Mouse (Mus musculus) lung, postnatal 14 days (tissue): Measurements from ENCODE around the gene Sptbn1.
A peak's percentile ranks its signal among the peaks of the same experiment; 100 is the strongest.
"Not testable (repeated sequence)": the region's sequence is repeated elsewhere in the genome, so short reads cannot be mapped to it uniquely, and the experiment has no call there.

Source experiments
- DNase-seq: peaks from one replicate; pipeline ENCODE4 v3.0.0; 2021

Sptbn1 gene

DNA sequence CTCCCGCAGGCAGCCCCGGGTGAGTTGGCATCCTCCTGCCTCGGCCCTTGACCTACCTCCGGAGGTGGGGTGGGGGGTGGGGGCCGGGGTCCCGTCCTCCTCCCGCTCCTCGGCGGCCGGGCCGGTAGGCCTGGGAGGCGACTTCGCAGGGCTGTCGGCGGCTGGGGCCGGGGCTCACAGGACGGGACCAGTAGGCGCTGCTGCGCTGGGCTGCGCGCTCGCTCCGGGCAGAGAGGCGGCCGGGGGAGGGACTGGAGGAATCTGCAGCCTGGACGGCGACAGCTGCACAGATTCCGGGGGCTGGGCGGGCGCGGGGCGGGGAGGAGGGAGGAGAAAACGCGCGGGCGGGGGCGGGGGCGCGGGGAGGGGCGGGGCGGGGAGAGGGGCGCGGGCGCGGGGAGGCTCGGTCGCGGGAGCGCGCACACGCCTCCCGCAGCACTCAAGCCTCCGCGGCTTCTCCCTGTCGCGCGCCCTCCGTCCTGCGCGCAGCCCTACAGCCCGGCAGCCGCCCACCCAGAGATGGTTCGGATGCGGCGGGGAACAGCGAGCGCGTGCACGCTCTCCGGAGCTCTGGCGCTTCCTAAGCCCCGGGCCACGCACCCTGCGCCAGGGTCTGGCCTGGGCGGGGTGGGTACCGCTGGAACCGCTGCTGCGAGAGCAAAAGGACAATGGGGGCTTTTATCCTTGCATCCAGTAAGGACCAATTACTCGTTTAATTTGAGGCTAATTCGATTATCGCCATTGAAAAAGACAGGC lies at the start of gene Sptbn1:
Gene Sptbn1, minus strand, starts transcription at position 284 of the 756 bp plus-strand sequence.
- peak; percentile 90 for DNase-seq

DNA sequence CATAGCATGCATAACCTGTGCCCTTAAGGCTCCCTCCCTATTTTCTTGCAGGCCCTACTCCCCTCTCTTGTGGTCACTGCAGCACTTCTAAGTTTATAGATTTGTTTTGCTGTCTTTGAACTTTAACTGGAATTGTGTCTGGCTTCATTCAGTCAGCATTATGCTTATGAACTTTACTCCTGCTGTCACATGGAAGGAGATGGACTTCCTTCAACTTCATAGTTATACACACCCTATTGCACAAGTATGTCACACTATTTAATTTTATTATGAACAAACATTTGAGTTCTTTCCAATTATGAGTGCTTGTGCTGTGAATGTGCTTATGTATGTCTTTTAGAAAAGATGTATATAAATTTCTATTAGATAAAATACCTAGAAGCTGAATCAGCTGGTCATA lies 26.3 kb upstream of the Sptbn1 start:
- DNase-seq = no peak

DNA sequence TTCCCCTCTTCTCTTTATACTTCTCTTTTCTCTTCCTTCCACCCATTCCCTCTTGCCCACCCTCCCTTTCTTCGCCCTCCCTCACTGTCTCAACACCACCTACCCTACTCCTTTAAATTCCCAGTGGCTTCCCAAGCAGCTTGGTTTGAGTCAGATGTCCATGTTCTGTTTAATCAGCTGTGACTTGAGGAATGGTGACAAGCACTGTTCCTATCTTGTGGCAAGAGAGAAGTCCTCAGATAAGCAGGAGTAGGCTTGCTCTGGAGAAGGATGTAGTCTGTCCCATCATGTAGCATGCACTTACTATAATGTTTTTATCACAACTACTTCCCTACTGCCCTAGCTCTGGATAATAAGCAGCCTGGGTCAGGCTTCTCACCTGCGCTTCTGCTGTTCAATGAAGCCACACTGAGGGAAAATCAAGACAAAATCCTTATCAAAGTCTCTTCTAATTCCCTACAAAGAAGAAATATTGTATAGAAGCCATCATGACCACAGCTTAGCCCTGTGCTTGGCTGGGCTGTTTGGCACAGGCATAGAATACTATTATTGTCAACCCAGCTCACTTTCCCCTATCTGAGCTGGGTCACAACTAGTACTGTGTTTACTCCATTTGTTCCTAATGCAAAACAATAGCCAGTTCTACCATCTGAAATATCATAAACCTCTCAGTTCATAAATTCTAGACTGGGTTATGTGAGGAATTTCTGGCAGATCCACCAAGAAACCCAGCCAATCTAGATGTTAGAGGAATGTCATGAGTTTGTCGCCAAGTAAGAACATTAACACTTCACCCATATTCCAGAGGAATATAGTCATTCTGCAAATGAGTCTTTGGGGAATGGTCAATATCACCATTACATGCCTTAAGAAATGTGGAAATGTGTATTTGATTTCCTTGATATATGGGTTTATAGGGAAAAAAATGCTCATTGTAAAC lies 24.5 kb upstream of the Sptbn1 start:
- DNase-seq = no peak

DNA sequence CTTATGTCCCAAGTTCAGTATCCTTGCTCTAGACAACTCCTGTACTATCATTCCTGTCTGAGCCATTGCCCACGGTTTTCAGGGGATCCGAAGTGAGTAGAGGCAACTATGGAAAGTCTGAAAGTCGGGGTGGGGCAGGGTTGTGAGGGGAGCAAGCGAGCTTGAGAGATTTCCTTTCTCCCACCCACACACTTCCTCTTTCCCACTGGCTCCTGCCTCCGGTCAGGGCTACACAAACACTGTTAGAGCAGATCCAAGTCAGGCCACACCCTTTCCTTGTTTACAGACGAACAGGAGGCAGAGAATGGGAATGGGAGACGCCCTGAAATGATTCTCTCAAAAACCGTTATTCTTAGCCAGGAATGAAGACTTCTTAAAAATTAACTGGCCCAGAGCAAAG lies 23.2 kb upstream of the Sptbn1 start:
- DNase-seq = peak; percentile 73

DNA sequence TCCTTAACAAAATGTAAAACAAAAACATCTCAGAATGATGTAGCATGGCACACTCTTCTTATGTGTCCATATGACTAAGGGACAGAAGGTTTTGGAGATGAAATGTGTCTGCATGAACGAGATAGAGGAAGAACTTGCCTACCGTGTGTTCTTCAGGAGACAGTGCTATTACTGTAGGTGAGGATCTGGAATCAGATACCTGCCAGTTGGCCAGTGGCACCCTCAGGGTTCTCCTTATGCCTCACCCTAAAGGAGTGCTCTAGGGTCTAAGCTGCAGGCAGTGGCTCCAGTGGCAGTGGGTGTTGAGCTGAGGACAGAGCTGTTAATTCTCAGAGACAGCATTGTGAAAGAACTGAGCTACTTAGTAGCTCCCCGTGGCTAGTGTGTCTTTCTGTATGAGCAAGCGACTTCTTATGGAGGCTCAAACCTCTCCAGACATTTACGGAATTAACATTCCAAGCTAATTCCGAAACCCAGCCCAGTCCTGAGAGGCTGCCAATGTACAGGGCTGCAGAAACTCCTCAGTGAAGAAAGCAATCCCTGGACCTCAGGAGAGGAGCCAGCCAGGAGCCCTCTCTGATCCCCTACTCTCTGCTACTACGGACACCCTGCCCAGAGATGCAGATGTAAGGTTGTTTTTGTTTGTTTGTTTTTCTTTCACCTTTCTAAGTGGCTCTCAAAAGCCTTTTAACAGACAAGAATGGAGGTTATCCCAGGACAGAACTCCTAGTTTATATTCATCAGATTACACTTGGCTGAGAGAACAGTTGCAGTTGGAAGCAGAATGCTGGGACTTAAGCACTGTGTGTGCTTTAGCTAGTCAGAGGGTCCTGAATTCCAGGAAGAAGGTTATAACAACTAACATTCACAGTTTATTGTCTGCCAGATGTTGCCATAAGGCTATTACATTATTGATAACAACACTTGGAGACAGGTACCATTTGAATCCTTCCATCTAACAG lies 21.8 kb upstream of the Sptbn1 start:
- peak; percentile 64 for DNase-seq

DNA sequence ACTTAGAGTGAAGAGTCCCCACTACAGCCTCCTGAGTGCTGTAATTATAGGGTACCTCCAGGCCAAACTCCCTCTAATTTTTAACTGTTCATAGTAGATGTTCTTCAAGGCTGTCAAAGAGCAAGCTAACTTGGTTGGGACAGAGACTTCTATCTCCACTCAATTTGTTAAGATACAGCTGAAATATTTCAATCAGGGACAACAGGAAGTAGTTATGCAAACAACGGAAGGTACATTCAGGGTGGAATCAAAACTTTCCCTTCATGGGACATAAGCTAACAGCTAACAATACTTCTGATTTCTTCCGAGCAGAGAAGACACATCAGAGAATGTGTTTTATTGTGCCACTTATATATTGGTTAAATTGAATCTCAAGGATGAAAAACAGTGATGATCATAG lies 20.1 kb upstream of the Sptbn1 start:
- no peak for DNase-seq

DNA sequence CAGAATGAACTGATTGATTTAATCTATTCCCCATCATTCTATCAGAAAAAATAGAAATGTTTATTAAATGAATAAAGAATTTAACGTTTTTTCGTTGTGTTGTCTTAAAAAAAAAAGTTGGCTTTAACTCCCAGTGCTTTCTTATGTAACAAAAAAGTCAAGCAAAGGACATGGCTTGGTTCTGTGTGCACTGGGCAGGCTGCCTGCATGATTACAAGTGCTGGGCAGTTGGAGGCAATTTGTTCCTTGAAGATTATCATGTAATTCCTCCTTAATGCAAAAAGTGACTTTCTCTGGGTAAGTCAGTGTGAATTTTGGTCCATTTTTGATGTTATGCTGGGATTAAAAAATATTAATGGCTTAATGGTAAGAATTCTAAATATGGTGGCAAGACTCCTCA lies 15.7 kb upstream of the Sptbn1 start:
- DNase-seq = peak; percentile 46

DNA sequence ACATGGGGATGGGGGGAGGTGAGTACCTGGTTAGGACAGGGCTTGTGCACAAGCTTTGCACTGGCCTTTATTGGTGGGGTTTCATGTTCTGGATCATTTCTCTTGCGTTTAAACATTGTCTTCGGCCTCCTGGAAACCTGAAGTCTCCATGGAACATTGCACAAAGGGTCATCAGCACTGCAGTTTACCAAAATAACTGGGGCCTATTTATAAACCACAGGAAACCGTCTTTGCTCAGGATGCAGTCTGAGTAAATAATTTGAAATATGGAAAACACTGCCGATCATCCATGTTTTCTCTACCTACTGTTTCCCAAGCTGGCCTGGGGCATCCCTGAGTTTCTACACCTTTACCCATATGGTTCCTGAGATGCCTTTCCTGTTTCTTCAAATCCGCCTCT lies 13.1 kb upstream of the Sptbn1 start:
- no peak for DNase-seq

DNA sequence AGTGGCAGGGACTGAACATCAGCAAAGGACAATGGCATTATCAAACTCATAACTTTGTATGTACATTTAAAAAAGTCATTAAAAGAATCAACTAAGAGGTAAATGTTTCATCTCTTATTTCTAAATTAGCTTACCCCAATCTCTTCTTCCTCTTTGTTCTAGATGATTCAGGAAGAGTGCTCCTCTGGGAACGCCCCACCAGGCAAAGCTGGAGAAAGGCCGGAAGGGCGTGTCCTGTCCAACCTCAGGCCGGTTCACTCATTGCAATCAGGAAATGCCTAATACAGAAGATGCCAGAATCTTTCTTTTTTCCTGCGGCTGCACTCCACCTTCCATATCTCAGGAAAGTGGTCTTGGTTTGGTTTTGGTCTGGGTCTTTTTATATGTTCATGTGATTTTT lies 11.3 kb upstream of the Sptbn1 start:
- DNase-seq = peak; percentile 70

DNA sequence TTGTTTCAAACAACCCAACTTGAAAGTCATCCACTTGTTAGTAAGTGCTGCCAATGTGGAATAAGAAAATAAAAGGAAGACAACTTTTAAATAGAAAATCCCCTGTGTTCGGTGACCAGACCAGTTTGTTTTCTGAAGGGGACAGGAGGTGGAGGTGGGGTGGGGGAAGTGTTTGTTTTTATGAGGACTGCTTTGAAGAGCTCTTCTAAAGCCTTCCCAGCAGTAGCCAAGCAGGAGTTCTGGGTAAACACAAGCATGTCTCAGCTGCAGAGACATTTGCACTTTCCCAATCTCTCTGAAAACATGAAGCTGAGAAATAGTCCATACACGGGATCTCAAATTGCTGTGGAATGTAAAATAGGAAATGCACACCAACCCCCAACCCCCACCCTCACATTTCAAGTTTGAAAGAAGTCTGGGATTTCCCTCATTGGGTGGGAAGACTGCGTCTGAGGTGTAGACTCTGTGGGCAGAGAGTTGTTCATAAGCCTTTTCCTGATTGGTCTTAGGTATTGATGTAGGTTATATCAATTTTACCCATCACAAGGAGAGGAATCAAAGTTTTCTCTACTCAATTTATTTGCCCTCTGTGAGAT lies 7.6 kb upstream of the Sptbn1 start:
- no peak for DNase-seq

DNA sequence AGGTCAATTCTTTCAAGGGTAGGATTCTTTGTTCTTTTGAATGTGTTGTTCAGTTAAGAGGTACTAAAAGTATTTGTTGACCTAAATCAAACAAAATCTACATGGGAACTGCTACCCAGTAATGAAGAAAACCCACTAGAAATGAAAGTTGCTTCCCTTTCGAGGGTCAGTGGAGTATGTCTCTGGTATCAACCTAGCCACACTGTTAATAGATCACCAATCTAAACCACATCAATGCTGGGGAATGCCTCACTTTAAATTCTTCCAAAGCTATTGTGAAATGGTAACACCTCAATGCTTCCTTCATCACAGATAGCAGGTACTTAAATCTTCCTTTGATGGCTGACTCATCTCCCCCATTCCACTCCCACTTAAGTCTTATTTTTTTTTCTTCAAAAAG lies 1.5 kb upstream of the Sptbn1 start:
- no peak for DNase-seq

DNA sequence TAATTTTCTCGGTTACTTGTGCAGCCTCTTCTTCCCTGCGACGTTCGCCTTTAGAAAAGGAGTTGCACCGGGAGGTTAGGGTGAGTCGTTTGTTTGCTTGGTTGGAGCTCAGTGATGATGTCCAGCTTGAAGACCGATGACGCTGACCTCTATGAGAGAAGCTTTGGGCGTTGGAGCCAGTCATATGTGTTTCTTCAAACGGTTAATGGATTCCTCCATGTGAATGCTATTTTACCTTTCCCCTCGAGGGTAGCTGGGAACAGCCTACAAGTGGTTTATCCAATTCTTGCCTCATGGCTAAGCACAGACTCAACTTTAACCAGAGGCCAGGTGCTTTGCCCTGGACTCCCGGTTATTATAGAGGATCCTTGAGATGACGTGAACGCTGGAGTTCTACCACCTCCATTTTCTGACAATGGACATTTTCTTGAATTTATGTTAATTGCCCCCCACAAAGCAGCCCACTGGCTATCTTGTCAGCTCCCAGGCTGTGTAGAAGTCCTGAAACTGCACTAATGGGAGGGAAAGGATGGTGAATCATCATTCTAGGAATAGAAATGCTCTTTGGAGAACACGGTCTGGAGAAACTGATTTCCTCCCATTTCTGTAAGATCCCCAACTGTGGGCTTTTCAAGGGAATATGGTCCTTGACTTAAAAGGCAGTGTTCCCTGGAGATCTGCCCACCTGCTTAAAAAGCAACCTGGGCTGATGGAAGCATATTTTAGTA lies 837 bp upstream of the Sptbn1 start:
- no peak for DNase-seq

DNA sequence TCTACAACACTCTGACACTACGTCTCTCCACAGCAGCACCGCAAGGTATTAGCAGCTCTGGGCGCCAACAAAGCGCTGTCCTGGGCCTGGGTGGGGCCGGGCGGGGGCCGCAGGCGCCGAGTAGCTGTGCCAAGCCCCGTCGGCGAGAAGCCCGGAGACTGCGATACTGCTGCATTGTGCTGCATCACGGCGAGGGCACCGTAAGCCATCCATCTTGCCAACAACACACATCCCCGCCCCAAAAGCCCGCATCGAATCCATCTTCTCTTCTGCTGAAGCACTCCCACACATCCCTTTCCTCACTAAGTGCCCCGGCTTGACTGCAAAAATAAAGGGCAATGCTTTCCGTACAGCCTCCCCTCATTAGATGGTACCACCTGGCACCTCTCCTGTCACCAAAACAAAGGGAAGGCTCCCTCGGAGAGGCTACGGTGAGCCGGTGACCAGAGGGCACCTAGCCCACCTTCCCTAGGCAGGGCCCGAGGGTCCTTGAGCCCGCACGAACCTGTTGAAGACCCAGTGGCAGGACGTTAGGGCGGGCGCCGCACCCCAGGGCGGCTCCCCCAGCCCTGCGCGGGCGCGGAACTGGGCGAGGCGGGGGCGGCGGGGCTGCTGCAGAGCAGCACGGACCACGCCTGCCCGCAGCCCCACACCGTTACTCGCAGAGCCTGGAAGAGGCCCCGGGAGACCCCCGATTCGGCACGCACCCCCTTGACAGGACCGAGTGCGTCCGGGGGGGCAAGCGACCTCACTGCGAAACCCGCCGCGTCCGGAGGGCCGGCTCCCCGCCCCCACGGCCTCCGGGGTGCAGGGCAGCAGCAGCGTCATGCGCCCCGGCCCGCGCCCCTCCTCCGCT lies 711 bp downstream of the Sptbn1 start:
- peak; percentile 67 for DNase-seq

DNA sequence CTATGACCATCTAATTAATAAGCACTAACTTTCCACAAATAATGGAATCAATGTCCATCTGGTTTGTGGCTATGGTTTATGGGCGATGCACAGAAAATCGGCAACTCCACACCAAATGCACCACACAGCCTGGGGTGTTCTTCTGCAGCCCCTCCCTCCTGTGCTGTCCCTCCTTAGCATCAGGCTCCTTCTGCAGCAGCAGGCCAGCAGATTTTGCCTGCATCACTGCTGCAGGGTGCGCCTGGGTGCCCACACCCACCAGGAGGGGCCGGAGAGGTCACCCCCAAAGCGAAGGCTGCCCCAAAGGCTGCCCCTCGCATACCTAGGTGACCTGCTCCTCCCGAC lies 1.3 kb downstream of the Sptbn1 start:
- no peak for DNase-seq

DNA sequence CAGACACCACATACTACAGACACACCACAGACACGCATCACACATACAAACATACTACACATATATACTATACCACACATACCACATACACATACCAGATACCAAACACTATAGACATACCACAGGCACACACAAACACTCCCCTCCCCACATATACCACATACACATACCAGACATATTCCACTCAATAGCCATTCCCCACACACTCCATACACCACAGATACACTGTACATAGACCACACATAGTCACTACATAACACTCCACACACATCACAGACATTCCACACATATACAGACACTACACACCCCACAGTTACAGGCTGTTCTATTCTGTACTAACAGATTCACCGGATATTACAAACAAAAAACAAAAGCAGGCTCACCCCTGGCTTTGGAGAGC lies 2.3 kb downstream of the Sptbn1 start:
- no peak for DNase-seq

DNA sequence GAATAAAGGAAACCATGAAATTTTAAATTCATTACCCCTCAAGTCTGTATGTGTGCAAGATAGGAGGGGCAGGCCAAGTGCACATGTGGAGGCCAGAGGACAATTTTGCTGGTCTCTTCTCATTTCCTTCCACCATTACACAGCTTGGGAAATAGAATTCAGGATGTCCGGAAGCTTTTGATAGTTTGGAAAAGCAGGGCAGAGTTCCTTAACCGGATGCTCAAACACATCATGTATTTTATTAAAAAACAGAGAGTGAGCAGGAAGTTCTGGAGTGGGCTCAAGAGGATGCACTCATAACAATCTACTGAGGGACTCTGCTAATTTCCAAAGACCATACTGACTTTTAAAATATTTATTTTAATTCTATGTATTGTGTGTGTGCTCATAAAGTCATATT lies 4.3 kb downstream of the Sptbn1 start:
- no peak for DNase-seq

DNA sequence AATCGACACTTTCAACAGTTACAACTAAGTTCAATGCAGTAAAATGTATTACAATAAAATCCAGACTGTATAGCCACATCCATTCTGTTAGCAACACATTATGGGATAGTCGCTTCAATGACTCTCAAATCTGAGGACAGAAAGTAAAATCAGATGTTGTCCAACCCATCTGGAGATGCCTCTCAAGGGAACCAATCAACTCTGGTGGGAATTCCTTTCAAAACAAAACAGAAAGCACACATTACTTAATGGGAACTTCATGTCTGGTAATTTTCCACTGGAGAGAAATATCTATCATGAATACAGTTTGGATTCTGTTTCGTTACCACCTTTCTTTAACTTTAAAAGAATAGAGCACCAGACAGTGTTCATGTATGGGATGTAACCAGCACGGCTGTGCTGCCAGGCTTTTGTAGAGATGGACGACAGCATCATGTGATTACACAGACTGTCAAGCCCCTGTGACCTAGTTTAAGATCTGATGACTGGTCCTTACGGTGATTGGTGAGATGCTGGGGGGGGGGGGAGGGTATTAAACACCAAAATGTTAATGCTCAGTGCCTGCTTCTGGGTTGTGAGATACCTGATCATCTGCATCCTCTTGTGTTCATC lies 9.1 kb downstream of the Sptbn1 start:
- DNase-seq = no peak

DNA sequence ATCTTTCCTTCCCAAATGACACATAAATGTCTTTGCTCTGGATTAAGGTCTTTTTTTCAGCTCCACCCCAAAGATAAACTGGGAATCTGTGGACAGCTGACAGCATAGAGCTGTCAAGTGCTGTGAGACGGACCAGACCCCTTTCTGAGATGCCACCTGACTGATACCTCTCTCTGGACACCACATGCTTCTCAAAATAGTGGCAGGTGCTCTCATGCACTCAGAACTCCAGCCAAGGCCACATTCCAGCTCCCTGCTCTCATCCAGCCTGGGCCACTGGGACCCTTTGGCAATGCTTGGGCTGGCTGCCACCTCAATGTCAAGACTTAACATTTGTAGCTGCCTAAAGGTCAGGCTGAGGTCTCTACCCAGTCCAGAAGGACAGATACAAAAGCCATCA lies 10.2 kb downstream of the Sptbn1 start:
- no peak for DNase-seq

DNA sequence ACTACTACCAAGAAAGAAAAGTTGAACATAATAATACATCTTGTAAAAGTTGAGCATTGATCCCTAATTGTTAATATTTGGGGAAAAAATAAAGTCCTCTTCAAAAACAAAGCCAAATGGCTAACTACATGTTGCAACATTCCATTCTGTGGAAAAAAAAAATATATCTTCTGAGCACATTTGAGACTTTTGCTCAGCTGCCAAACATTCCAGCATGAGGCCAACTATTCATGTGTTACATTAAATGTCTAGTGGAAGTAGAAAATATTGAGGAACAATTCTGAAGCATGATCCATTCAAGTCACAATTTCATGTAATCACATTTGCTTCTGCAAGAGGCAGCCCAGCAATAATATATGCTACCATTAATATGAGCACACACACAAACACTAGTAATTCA lies 10.9 kb downstream of the Sptbn1 start:
- no peak for DNase-seq

DNA sequence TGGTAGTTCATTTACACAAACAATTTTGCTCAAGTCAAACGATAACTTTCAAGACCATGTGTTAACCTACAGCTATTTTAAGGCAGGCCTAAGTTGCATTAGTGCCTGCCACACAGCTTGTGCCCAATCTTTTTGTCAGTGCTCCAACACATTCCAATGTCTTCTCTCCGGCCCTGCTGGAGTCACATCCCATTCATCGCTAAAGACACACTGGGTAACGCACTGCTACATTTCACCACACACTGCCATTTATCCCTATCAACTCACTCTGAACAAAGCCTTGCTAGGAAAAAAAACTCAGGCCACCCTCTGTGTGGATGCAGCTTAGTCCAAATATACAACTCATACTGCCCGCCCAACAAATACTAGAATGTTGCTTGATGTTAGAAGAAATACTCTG lies 11.5 kb downstream of the Sptbn1 start:
- no peak for DNase-seq

DNA sequence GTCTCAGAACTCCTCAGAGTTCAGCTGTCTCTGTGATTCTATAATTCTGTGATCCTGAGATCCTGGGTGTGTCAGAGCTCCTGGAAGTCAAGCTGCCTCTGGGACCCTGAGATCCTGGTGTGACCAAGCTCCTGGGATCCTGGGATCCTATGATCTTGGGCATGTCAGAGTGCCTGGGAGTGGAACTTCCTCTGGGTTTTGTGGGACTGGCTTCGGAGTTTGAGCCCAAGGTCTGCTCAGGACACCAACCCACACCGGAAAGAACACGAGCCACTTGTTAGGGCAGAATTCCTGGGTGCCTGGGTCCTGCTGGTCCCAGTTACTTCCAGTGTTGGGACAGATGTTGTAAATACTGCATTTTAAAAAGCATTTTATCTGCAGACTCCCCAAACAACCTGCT lies 12.8 kb downstream of the Sptbn1 start:
- DNase-seq = not testable (repeated sequence)
